Mouse (Mus musculus): ENCODE results near the gene Gtf3c1.

GRCm38 (mm10) chr7:125622741-125623685, 84.6 kb downstream of the Gtf3c1 start:
- TF ChIP-seq CTCF (IDR thresholded peaks at IDR 0.05; ENCODE audit: extremely low read depth, insufficient read length, insufficient replicate concordance, low read depth, low read length) (no peak), POLR2A (IDR thresholded peaks at IDR 0.05; ENCODE audit: low read depth, low read length) (no peak)

Data from small intestine, adult 2 months (tissue).